Mouse (Mus musculus): ENCODE data around the gene Kcnt2. TPM values are rescaled to one million over a fixed set of nuclear protein-coding genes. Genes with fewer than 3 reads are reported as not detected.

Kcnt2 gene
- polyA plus RNA-seq, 1 experiment from 2014 or later: 1.4 TPM

DNA sequence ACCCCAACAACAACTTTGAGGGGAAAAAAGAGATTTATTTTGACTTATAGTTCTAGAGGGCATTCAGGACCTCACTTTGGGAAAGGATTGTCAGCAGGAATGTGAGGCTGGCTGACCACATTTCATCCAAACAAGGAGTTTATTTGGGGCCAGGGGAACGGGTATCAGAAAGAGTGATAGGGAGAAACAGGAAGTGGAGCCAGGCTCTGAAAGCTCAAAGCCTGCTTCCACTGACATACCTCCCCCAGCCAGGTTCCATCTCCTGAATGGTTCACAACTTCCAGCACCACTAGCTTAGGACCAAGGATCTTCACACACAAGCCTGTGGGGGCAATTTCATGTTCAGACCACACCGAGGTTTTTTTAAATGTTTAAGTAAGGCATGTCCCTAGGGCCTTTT lies 21.3 kb downstream of the Kcnt2 start:
- Histone ChIP-seq H3K4me1 (ENCODE audit: control insufficient read depth, insufficient read depth, low read length) (peaks cover 3% of the 10 kb centered on the region; the same call in 1 of the 2 replicates), H3K4me2 (no peak overlapping the region), H3K9ac (ENCODE audit: low read depth, low read length) (no peak overlapping the region), H3K27me3 (ENCODE audit: control insufficient read depth, insufficient read depth, low read length) (no peaks in the 10 kb centered on the region), H3K4me3 (ENCODE audit: low read depth, low read length) (no peak overlapping the region), H3K36me3 (ENCODE audit: control insufficient read depth, insufficient read depth, low read length) (no peaks in the 10 kb centered on the region), H3K9me3 (replicated peaks; ENCODE audit: control insufficient read depth, low read length) (no peaks in the 10 kb centered on the region), H3K27ac (ENCODE audit: low read depth, low read length) (peak overlapping the region; percentile 10; the same call in 1 of the 2 replicates)
- no peak for ATAC-seq (replicated peaks; ENCODE audit: insufficient number of reproducible peaks, low FRiP score, low TSS enrichment)
- 38% methylated on average over 2 of the region's 2 CpGs for WGBS (ENCODE audit: insufficient replicate concordance)

DNA sequence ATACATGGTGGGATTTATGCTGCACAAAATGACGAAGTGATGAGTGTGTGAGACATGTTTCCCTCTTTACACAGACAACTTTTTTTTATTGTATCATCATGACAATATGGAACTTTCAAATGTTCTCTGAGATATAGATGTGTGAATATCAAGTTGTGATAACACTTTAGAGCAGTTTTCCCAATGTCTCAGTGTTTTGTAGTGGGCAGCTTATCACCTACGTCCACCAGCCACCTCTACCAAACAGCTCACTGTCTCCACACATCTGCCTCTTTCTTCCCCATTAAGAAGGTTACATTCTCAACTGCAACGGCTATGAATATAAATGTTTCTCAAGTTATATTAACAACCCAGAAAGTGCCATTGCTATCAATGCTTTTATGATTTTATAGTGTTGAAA lies 27.7 kb downstream of the Kcnt2 start:
- 71% methylated on average over 3 of the region's 3 CpGs for WGBS (ENCODE audit: insufficient replicate concordance)
- no peak for ATAC-seq (replicated peaks; ENCODE audit: insufficient number of reproducible peaks, low FRiP score, low TSS enrichment)
- no peaks in the 10 kb centered on the region for H3K27me3 ChIP-seq (ENCODE audit: control insufficient read depth, insufficient read depth, low read length)

DNA sequence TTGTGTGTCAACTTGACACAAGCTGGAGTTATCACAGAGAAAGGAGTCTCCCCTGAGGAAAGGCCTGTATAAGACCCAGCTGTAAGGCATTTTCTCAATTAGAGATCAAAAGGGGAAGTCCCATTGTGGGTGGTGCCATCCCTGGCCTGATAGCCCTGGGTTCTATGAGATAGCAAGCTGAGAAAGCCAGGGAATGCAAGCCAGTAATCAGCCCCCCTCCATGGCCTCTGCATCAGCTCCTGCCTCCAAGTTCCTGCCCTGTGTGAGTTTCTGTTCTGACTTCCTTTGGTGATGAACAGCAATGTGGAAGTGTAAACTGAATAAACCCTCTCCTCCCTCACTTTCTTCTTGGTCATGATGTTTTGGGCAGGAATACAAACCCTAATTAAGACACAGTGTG lies 29.9 kb downstream of the Kcnt2 start:
- no peak overlapping the region for H3K4me3 ChIP-seq (ENCODE audit: low read depth, low read length)
- H3K36me3 ChIP-seq (ENCODE audit: control insufficient read depth, insufficient read depth, low read length): no peaks in the 10 kb centered on the region
- no peak overlapping the region for H3K27ac ChIP-seq (ENCODE audit: low read depth, low read length)
- ATAC-seq (replicated peaks; ENCODE audit: insufficient number of reproducible peaks, low FRiP score, low TSS enrichment): no peak
- no peak overlapping the region for H3K9ac ChIP-seq (ENCODE audit: low read depth, low read length)
- no peak overlapping the region for H3K4me2 ChIP-seq
- H3K4me1 ChIP-seq (ENCODE audit: control insufficient read depth, insufficient read depth, low read length): no peaks in the 10 kb centered on the region
- no peaks in the 10 kb centered on the region for H3K9me3 ChIP-seq (replicated peaks; ENCODE audit: control insufficient read depth, low read length)
- no peaks in the 10 kb centered on the region for H3K27me3 ChIP-seq (ENCODE audit: control insufficient read depth, insufficient read depth, low read length)

More for the DNA sequence above, 27.7 kb downstream of the Kcnt2 start:
- Histone ChIP-seq H3K36me3 (ENCODE audit: control insufficient read depth, insufficient read depth, low read length) (no peaks in the 10 kb centered on the region), H3K4me1 (ENCODE audit: control insufficient read depth, insufficient read depth, low read length) (no peaks in the 10 kb centered on the region), H3K9me3 (replicated peaks; ENCODE audit: control insufficient read depth, low read length) (no peaks in the 10 kb centered on the region), H3K4me3 (ENCODE audit: low read depth, low read length) (no peak overlapping the region), H3K4me2 (no peak overlapping the region), H3K27ac (ENCODE audit: low read depth, low read length) (no peak overlapping the region), H3K9ac (ENCODE audit: low read depth, low read length) (no peak overlapping the region)

DNA sequence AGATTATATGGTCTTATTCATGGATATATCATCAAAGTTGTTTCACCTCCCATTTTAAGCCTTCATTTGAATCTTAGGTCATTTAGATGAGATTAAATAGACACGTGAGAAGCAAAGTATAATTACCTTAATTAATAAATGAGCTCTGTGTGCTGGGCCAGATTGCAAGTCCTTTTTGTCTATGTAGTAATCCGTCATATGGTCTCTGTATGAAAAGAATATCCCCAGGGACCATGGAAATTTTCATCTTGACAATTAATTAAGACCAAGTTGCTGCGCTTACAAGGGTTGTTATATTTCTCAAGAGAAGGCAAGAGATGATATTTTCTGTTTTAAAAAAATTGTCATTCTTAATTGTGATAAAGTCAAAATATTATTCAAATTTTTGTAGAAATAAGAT lies 47.2 kb downstream of the Kcnt2 start:
- H3K27me3 ChIP-seq (ENCODE audit: control insufficient read depth, insufficient read depth, low read length): no peaks in the 10 kb centered on the region
- ATAC-seq (replicated peaks; ENCODE audit: insufficient number of reproducible peaks, low FRiP score, low TSS enrichment): no peak
- no peaks in the 10 kb centered on the region for H3K4me1 ChIP-seq (ENCODE audit: control insufficient read depth, insufficient read depth, low read length)
- no peak overlapping the region for H3K9ac ChIP-seq (ENCODE audit: low read depth, low read length)
- H3K36me3 ChIP-seq (ENCODE audit: control insufficient read depth, insufficient read depth, low read length): no peaks in the 10 kb centered on the region
- WGBS (ENCODE audit: insufficient replicate concordance): 73% methylated on average over 3 of the region's 3 CpGs
- no peak overlapping the region for H3K27ac ChIP-seq (ENCODE audit: low read depth, low read length)
- H3K4me3 ChIP-seq (ENCODE audit: low read depth, low read length): no peak overlapping the region
- no peak overlapping the region for H3K4me2 ChIP-seq
- no peaks in the 10 kb centered on the region for H3K9me3 ChIP-seq (replicated peaks; ENCODE audit: control insufficient read depth, low read length)

DNA sequence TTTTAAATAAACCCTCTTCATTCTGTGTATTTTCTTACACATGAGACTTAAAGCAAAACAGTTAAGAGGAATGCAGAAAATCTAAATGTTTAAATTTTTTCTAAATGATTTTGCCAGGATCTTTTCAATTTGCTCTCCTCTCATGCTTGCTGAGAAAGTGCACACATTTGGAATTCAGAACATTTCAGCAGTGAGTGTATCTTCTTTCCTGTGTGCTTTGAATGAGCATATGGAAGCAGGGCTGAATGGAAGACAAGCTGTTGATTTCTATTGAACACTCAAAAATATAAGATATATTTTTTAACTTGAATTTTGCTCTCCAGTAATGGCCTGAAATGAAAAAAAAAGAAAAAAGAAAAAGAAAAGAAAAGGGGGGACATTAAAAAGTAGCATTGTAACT lies 49.5 kb downstream of the Kcnt2 start:
- Histone ChIP-seq H3K9me3 (replicated peaks; ENCODE audit: control insufficient read depth, low read length) (no peaks in the 10 kb centered on the region), H3K36me3 (ENCODE audit: control insufficient read depth, insufficient read depth, low read length) (no peaks in the 10 kb centered on the region), H3K9ac (ENCODE audit: low read depth, low read length) (no peak overlapping the region), H3K4me1 (ENCODE audit: control insufficient read depth, insufficient read depth, low read length) (no peaks in the 10 kb centered on the region), H3K4me2 (no peak overlapping the region), H3K27ac (ENCODE audit: low read depth, low read length) (no peak overlapping the region), H3K27me3 (ENCODE audit: control insufficient read depth, insufficient read depth, low read length) (no peaks in the 10 kb centered on the region), H3K4me3 (ENCODE audit: low read depth, low read length) (no peak overlapping the region)
- ATAC-seq (replicated peaks; ENCODE audit: insufficient number of reproducible peaks, low FRiP score, low TSS enrichment): no peak

DNA sequence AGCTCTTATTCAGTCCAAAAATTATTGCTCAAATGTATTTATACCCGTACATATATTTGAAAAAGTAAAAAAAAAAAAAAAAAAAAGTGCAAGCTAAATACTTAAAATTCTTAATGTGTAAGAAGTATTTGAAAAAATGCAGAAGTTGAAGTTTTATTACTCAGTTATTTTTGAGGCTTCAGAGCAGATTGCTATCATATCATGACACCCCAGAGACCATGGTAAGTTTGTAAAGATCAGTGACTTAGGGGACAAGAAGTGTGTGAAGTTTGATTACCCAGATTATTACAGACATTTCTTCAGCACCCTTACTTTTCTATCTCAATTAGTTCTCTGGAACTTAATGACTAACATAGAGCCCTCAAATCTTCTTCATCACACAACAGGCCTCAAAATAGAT lies 58.3 kb downstream of the Kcnt2 start:
- Histone ChIP-seq H3K4me2 (no peak overlapping the region), H3K9me3 (replicated peaks; ENCODE audit: control insufficient read depth, low read length) (no peaks in the 10 kb centered on the region), H3K4me1 (ENCODE audit: control insufficient read depth, insufficient read depth, low read length) (no peaks in the 10 kb centered on the region), H3K36me3 (ENCODE audit: control insufficient read depth, insufficient read depth, low read length) (no peaks in the 10 kb centered on the region), H3K4me3 (ENCODE audit: low read depth, low read length) (no peak overlapping the region), H3K9ac (ENCODE audit: low read depth, low read length) (no peak overlapping the region), H3K27me3 (ENCODE audit: control insufficient read depth, insufficient read depth, low read length) (no peaks in the 10 kb centered on the region), H3K27ac (ENCODE audit: low read depth, low read length) (no peak overlapping the region)
- no peak for ATAC-seq (replicated peaks; ENCODE audit: insufficient number of reproducible peaks, low FRiP score, low TSS enrichment)
- WGBS (ENCODE audit: insufficient replicate concordance): 86% methylated on average over 1 of the region's 1 CpGs

DNA sequence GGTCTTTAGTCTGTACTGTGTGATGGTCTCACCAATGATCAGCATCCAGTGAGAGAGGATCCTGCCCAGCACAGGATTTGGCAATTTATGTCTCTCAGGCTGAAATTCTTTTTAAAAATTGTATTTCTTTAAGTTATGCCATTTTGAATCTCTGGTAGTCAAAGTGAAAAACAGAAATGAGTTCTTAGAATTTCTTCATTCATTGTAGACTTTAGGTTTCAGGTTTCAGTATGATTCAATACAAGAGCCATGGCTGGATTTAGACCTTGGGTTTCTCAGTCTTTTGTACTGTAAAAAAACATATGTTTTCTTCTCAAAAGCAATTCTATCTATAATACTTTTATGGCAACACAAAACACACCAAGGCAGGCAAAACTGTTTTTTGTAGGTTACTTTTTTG lies 59.4 kb downstream of the Kcnt2 start:
- Histone ChIP-seq H3K4me3 (ENCODE audit: low read depth, low read length) (no peak overlapping the region), H3K4me1 (ENCODE audit: control insufficient read depth, insufficient read depth, low read length) (no peaks in the 10 kb centered on the region), H3K9ac (ENCODE audit: low read depth, low read length) (no peak overlapping the region), H3K27me3 (ENCODE audit: control insufficient read depth, insufficient read depth, low read length) (no peaks in the 10 kb centered on the region), H3K4me2 (no peak overlapping the region), H3K36me3 (ENCODE audit: control insufficient read depth, insufficient read depth, low read length) (no peaks in the 10 kb centered on the region), H3K27ac (ENCODE audit: low read depth, low read length) (no peak overlapping the region), H3K9me3 (replicated peaks; ENCODE audit: control insufficient read depth, low read length) (no peaks in the 10 kb centered on the region)
- no peak for ATAC-seq (replicated peaks; ENCODE audit: insufficient number of reproducible peaks, low FRiP score, low TSS enrichment)

DNA sequence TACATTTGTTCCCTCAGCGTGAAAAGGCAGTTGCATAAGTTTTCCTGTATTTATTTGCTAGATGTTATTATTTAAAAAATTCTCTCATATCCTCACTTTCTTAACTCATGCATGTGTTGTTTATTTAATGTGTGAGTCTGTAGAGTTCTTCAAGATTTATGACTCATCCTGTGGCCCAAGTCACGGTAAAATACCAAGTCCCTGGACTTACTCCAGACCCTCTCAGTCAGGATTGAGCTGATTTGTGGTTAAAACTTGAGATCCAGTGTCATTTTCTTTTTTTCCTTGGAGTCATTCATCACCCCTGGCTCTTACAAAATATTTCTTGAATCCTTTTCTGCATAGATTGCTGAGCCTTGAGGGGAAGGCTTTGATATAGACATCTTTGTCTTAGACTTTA lies 60.4 kb downstream of the Kcnt2 start:
- H3K9ac ChIP-seq (ENCODE audit: low read depth, low read length): no peak overlapping the region

DNA sequence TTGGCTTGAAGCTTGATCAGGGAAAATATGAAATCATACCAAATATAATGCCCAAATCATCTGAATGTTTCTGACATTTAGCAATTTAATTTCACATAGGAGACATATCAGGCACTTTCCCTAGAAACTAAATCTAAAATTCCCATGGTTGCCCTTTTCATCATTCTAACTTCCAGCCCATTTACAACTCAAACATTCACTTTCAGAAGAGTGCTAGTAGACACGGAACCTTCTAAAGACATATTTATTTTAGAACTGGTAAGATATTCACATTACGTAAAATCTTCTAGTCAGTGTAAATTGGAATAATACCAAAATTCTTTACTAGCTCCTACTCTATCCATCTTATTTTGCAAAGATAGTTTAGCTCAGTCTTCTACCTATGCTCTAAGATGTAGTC lies 64.8 kb downstream of the Kcnt2 start:
- Histone ChIP-seq H3K36me3 (ENCODE audit: control insufficient read depth, insufficient read depth, low read length) (no peaks in the 10 kb centered on the region), H3K4me3 (ENCODE audit: low read depth, low read length) (no peak overlapping the region), H3K27me3 (ENCODE audit: control insufficient read depth, insufficient read depth, low read length) (no peaks in the 10 kb centered on the region), H3K27ac (ENCODE audit: low read depth, low read length) (no peak overlapping the region), H3K4me2 (no peak overlapping the region), H3K9ac (ENCODE audit: low read depth, low read length) (no peak overlapping the region), H3K4me1 (ENCODE audit: control insufficient read depth, insufficient read depth, low read length) (no peaks in the 10 kb centered on the region), H3K9me3 (replicated peaks; ENCODE audit: control insufficient read depth, low read length) (no peaks in the 10 kb centered on the region)
- ATAC-seq (replicated peaks; ENCODE audit: insufficient number of reproducible peaks, low FRiP score, low TSS enrichment): no peak
- WGBS (ENCODE audit: insufficient replicate concordance): 81% methylated on average over 2 of the region's 2 CpGs

More for the DNA sequence above, 60.4 kb downstream of the Kcnt2 start:
- no peaks in the 10 kb centered on the region for H3K27me3 ChIP-seq (ENCODE audit: control insufficient read depth, insufficient read depth, low read length)
- H3K4me1 ChIP-seq (ENCODE audit: control insufficient read depth, insufficient read depth, low read length): no peaks in the 10 kb centered on the region
- H3K27ac ChIP-seq (ENCODE audit: low read depth, low read length): no peak overlapping the region
- ATAC-seq (replicated peaks; ENCODE audit: insufficient number of reproducible peaks, low FRiP score, low TSS enrichment): no peak
- no peaks in the 10 kb centered on the region for H3K9me3 ChIP-seq (replicated peaks; ENCODE audit: control insufficient read depth, low read length)
- H3K4me2 ChIP-seq: no peak overlapping the region
- 66% methylated on average over 2 of the region's 2 CpGs for WGBS (ENCODE audit: insufficient replicate concordance)
- H3K36me3 ChIP-seq (ENCODE audit: control insufficient read depth, insufficient read depth, low read length): no peaks in the 10 kb centered on the region
- no peak overlapping the region for H3K4me3 ChIP-seq (ENCODE audit: low read depth, low read length)
